Mouse (Mus musculus) thymus, adult 2 months (tissue): Measurements from ENCODE around the gene Ddx5.

Experiments
- CTCF ChIP-seq: fragments of 200-500 bp; IDR thresholded peaks from 2 replicates; pipeline ENCODE4 v1.5.1; 2012; ENCODE audit warnings: mild to moderate bottlenecking, control low read depth, low read length, moderate library complexity, borderline replicate concordance; ENCODE audit not compliant: control insufficient read depth, poor library complexity, insufficient read depth; ENCODE audit errors: extremely low read depth
- POLR2A ChIP-seq: fragments of 200-500 bp; IDR thresholded peaks from 2 replicates; pipeline ENCODE4 v1.6.1; 2012; ENCODE audit warnings: mild to moderate bottlenecking, low read length, control low read depth, moderate library complexity; ENCODE audit not compliant: control insufficient read depth, poor library complexity, insufficient read depth; ENCODE audit errors: extremely low read depth

DNA sequence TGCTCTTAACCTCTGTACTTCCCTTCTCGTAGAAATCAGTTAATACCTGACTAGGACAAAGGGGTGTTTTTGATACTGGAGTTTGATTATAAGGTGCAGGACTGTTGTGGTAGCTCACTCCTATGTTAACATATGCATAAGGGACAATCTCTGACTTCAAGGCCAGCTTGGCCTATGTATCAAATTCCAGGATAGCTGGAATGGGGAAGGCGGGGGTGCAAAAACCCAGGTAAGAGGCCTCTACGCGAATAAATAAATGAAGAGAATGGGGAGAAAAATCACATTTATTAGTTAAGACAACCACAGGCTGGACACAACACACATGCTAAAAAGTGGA lies 8.9 kb downstream of the Ddx5 start:
- TF ChIP-seq CTCF (no peak), POLR2A (no peak)
